Comparison of ENCODE assay signal across 9 mouse cellular contexts in genomic region chr6:114723925-114724324, GRCm38 (mm10).
DNase-seq lines count a peak whose midpoint lies in the region; ATAC-seq and TF ChIP-seq lines count a peak whose summit lies in the region.
"Had no signal": no experiment of that assay in that cellular context is flagged by ENCODE, and none has a peak within 500 bp of the region (broad histone marks: within the 10 kb centered on the region; RNA-seq: fewer than 3 reads in every experiment).

No protein-coding gene starts in this region.

- H3K9me3 ChIP-seq in forebrain, embryonic 14.5 days (replicated peaks; ENCODE audit: control insufficient read depth, low read length) = no peaks in the 10 kb centered on the region
- no peaks in the 10 kb centered on the region for H3K9me3 ChIP-seq in hindbrain, postnatal 0 days (ENCODE audit: low read length)
- no peaks in the 10 kb centered on the region for H3K9me3 ChIP-seq in midbrain, embryonic 14.5 days (ENCODE audit: control insufficient read depth, low read length)
- H3K9me3 ChIP-seq: liver, embryonic 15.5 days had no signal

- H3K36me3 ChIP-seq in forebrain, embryonic 14.5 days (ENCODE audit: control insufficient read depth, insufficient read depth, low read length) = no peaks in the 10 kb centered on the region
- no peaks in the 10 kb centered on the region for H3K36me3 ChIP-seq in hindbrain, postnatal 0 days (ENCODE audit: insufficient read depth, low read length)
- H3K36me3 ChIP-seq in midbrain, embryonic 14.5 days (ENCODE audit: control insufficient read depth, insufficient read depth, low read length) = no peaks in the 10 kb centered on the region
- H3K36me3 ChIP-seq: liver, embryonic 15.5 days had no signal

- intact Hi-C loops in left cerebral cortex, adult 2 months (cut with DNase I) = loop anchor here (1.0 to 5.0 kb wide), 3 partner anchors 202 to 303 kb away; no protein-coding TSS in a partner anchor

- no peak overlapping the region for H3K27ac ChIP-seq in forebrain, embryonic 14.5 days (ENCODE audit: low read depth, low read length)
- no peak overlapping the region for H3K27ac ChIP-seq in hindbrain, postnatal 0 days
- no peak overlapping the region for H3K27ac ChIP-seq in left cerebral cortex, adult 2 months
- no peak overlapping the region for H3K27ac ChIP-seq in midbrain, embryonic 14.5 days (replicated peaks; ENCODE audit: low read depth, low read length)
- H3K27ac ChIP-seq: liver, embryonic 15.5 days had no signal

- TF ChIP-seq CTCF in hindbrain, postnatal 0 days (IDR thresholded peaks at IDR 0.05; ENCODE audit: low read depth) = peak; percentile 90
- peak; percentile 80 for TF ChIP-seq CTCF in left cerebral cortex, adult 2 months (IDR thresholded peaks at IDR 0.05)

- ATAC-seq in forebrain, embryonic 14.5 days = peak; percentile 69
- peak; percentile 69 for ATAC-seq in hindbrain, postnatal 0 days
- ATAC-seq in midbrain, embryonic 14.5 days (ENCODE audit: low FRiP score, low TSS enrichment) = peak; percentile 57

- H3K4me2 ChIP-seq in forebrain, embryonic 14.5 days (ENCODE audit: low read length) = no peak overlapping the region
- H3K4me2 ChIP-seq in hindbrain, postnatal 0 days (ENCODE audit: low read depth, low read length) = no peak overlapping the region
- no peak overlapping the region for H3K4me2 ChIP-seq in midbrain, embryonic 14.5 days (ENCODE audit: low read length)
- H3K4me2 ChIP-seq: liver, embryonic 15.5 days had no signal

- 25% methylated on average over 9 of the region's 9 CpGs for WGBS in forebrain, embryonic 14.5 days
- 20% methylated on average over 9 of the region's 9 CpGs for WGBS in hindbrain, postnatal 0 days
- 29% methylated on average over 9 of the region's 9 CpGs for WGBS in midbrain, embryonic 14.5 days

- no peak overlapping the region; the same call in 1 of the 2 replicates for H3K9ac ChIP-seq in forebrain, embryonic 14.5 days (ENCODE audit: low read length)
- no peak overlapping the region for H3K9ac ChIP-seq in hindbrain, postnatal 0 days (replicated peaks; ENCODE audit: low read length)
- H3K9ac ChIP-seq in midbrain, embryonic 14.5 days (replicated peaks; ENCODE audit: low read length) = no peak overlapping the region
- H3K9ac ChIP-seq: liver, embryonic 15.5 days had no signal

- H3K4me1 ChIP-seq in forebrain, embryonic 14.5 days (ENCODE audit: control insufficient read depth, insufficient read depth, low read length) = peaks cover 11% of the 10 kb centered on the region
- H3K4me1 ChIP-seq in hindbrain, postnatal 0 days (ENCODE audit: insufficient read depth, low read length) = peaks cover 5% of the 10 kb centered on the region
- no peaks in the 10 kb centered on the region; the same call in 1 of the 2 replicates for H3K4me1 ChIP-seq in midbrain, embryonic 14.5 days (ENCODE audit: control insufficient read depth, insufficient read depth, low read length)
- H3K4me1 ChIP-seq: liver, embryonic 15.5 days had no signal

- DNase-seq in gastrocnemius, adult 18-20 months (ENCODE audit: low spot score) = peak; percentile 66
- no peak for DNase-seq in gastrocnemius, adult 8-10 months (ENCODE audit: low spot score in 2 of 2)
- peak; percentile 58 for DNase-seq in adrenal gland, postnatal 14 days
- peak; percentile 85 for DNase-seq in forebrain, embryonic 14.5 days (ENCODE audit: low spot score)
- DNase-seq in hindbrain, postnatal 0 days (ENCODE audit: low spot score) = peak; percentile 87
- peak; percentile 52 to 65 for DNase-seq in left cerebral cortex, adult 2 months (ENCODE audit: extremely low spot score in 1 of 2, low spot score in 2 of 2)
- peak; percentile 87 for DNase-seq in midbrain, embryonic 14.5 days
- DNase-seq in thymus, postnatal 0 days (ENCODE audit: low spot score) = peak; percentile 73

- no peak overlapping the region for H3K4me3 ChIP-seq in forebrain, embryonic 14.5 days (ENCODE audit: low read depth, low read length)
- no peak overlapping the region for H3K4me3 ChIP-seq in hindbrain, postnatal 0 days (ENCODE audit: low read length)
- no peak overlapping the region for H3K4me3 ChIP-seq in left cerebral cortex, adult 2 months
- H3K4me3 ChIP-seq in midbrain, embryonic 14.5 days (replicated peaks; ENCODE audit: low read depth, low read length) = no peak overlapping the region
- H3K4me3 ChIP-seq: liver, embryonic 15.5 days had no signal

- no peaks in the 10 kb centered on the region for H3K27me3 ChIP-seq in forebrain, embryonic 14.5 days (replicated peaks; ENCODE audit: control insufficient read depth, insufficient read depth, low read length)
- H3K27me3 ChIP-seq in hindbrain, postnatal 0 days (ENCODE audit: insufficient read depth, low read length) = no peaks in the 10 kb centered on the region
- no peaks in the 10 kb centered on the region for H3K27me3 ChIP-seq in midbrain, embryonic 14.5 days (ENCODE audit: control insufficient read depth, insufficient read depth, low read length)
- H3K27me3 ChIP-seq: liver, embryonic 15.5 days had no signal

Comparison
In these comparisons a context has a peak if more than half of its experiments do, and no peak if none do; other contexts are left out.
1. DNase-seq: peak in gastrocnemius, adult 18-20 months (single experiment), adrenal gland, postnatal 14 days (single experiment), forebrain, embryonic 14.5 days (single experiment), hindbrain, postnatal 0 days (single experiment), left cerebral cortex, adult 2 months (2 of 2), midbrain, embryonic 14.5 days (single experiment) and thymus, postnatal 0 days (single experiment); none in gastrocnemius, adult 8-10 months (0 of 2).
2. Peak in every context shown above with its lines, with median percentiles within 50 percentile points of each other: ATAC-seq.